Mouse (Mus musculus) liver, postnatal 0 days (tissue): Measurements from ENCODE around the gene Tbc1d22a.

Experiments used
- CTCF ChIP-seq: sonication (generic); IDR thresholded peaks from 2 replicates; pipeline ENCODE4 v1.5.1; 2016; ENCODE audit warnings: antibody characterized with exemption, low read depth
- EP300 ChIP-seq: IDR thresholded peaks from 2 replicates; pipeline ENCODE4 v1.6.1; 2016; ENCODE audit warnings: antibody characterized with exemption, low read depth, mild to moderate bottlenecking

- no peak for TF ChIP-seq CTCF
- TF ChIP-seq EP300, result no peak
These were observed 128.5 kb downstream of the Tbc1d22a start for GRCm38 (mm10) chr15:86342637-86343375.
